Mouse (Mus musculus) lung, embryonic 14.5 days (tissue): ENCODE results near the gene Wdr66. TPM values are rescaled to one million over a fixed set of nuclear protein-coding genes. Genes with fewer than 3 reads are reported as not detected.

Source experiments
- ATAC-seq: fragments of 200-750 bp; cut with Nextera tagmentation; 2 replicates; pipeline ENCODE4 v1.8.0; 2017; ENCODE audit warnings: mild to moderate bottlenecking, moderate TSS enrichment, moderate library complexity; ENCODE audit not compliant: insufficient read depth
- DNase-seq: peaks from one replicate; pipeline ENCODE4 v3.0.0-alpha.2; 2015
- H3K27ac ChIP-seq: fragments of 300-500 bp; sonication (generic); 2 replicates; pipeline ENCODE4 v1.5.1; 2014; ENCODE audit warnings: low read depth, mild to moderate bottlenecking, moderate library complexity
- H3K27me3 ChIP-seq: fragments of 300-500 bp; sonication (generic); 2 replicates; pipeline ENCODE4 v1.6.1; 2014; ENCODE audit warnings: low read length, control low read depth; ENCODE audit not compliant: insufficient read depth
- H3K36me3 ChIP-seq: fragments of 300-500 bp; sonication (generic); 2 replicates; pipeline ENCODE4 v1.6.1; 2014; ENCODE audit warnings: control low read depth; ENCODE audit not compliant: insufficient read depth
- H3K4me1 ChIP-seq: fragments of 300-500 bp; sonication (generic); 2 replicates; pipeline ENCODE4 v1.6.1; 2014; ENCODE audit warnings: antibody characterized with exemption, control low read depth; ENCODE audit not compliant: insufficient read depth
- H3K4me2 ChIP-seq: fragments of 300-500 bp; sonication (generic); 2 replicates; pipeline ENCODE4 v1.6.1; 2014; ENCODE audit warnings: mild to moderate bottlenecking
- H3K4me3 ChIP-seq: fragments of 300-500 bp; sonication (generic); 2 replicates; pipeline ENCODE4 v1.5.1; 2014; ENCODE audit warnings: low read depth, low read length
- H3K9ac ChIP-seq: fragments of 300-500 bp; sonication (generic); 2 replicates; pipeline ENCODE4 v1.6.1; 2014
- H3K9me3 ChIP-seq: fragments of 300-500 bp; sonication (generic); 2 replicates; pipeline ENCODE4 v1.6.1; 2016; ENCODE audit warnings: low read depth, low read length, control low read depth
- CTCF ChIP-seq: IDR thresholded peaks from 2 replicates; pipeline ENCODE4 v1.5.1; 2016; ENCODE audit warnings: antibody characterized with exemption, low read depth
- WGBS: fragments of 180-500 bp; shearing (Covaris S2); extraction: QIAGEN DNeasy Blood & Tissue Kit; methylation state at CpG from one replicate; pipeline ENCODE4 v1.1.7; 2014; 5-methylcytosine and 5-hydroxymethylcytosine counted together
- polyA plus RNA-seq: library from polyadenylated mRNA; unstranded; fragments of >200 nt; fragmentation: Nextera tagmentation; extraction: Ambion mirVana; gene quantifications from 2 replicates; pipeline ENCODE4 v1.2.1, GENCODE M21; 2014

Wdr66 gene
- polyA plus RNA-seq, 1 experiment from 2014 or later = 0.57 TPM

- Histone ChIP-seq H3K9ac (no peak overlapping the region), H3K27ac (no peak overlapping the region), H3K4me2 (no peak overlapping the region), H3K27me3 (no peaks in the 10 kb centered on the region), H3K36me3 (no peaks in the 10 kb centered on the region), H3K4me3 (no peak overlapping the region), H3K4me1 (no peaks in the 10 kb centered on the region), H3K9me3 (no peaks in the 10 kb centered on the region)
- WGBS = 89% methylated on average over 6 of the region's 6 CpGs
- ATAC-seq = no peak
- peak; percentile 54 for TF ChIP-seq CTCF
- DNase-seq = no peak
Observed at GRCm38 (mm10) chr5:123298526-123298925, 46.6 kb downstream of the Wdr66 start.

DNA sequence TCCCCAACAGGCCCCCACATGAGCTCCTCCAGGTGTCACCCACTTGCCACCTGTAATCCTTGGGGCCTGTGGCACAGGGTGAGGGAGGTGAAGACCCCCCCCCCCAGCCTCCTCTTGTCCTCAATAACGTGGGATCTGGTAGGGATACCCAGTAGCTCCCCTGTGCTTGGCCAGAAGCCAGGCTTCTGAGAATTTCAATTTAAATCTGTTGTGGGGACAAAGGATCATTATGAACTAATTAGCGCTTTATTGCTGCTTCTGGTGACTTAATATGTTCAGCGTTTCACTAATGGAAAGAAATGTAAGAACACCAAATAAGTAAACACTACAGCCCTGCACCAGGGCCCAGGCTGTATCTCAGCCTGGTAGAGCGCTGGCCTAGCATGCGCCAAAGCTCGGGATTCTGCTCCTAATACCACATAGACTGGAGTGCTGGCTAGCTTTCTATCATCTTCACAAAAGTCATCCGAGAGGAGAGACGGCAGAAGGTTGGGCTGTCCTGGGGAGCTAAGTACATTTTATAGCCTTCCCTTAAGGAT lies 48.7 kb downstream of the Wdr66 start:
- H3K4me2 ChIP-seq = no peak overlapping the region

GRCm38 (mm10) chr5:123301780-123302521 lies 50.0 kb downstream of the Wdr66 start:
- 77% methylated on average over 20 of the region's 20 CpGs for whole genome bisulfite sequencing
- Histone ChIP-seq H3K36me3 (no peaks in the 10 kb centered on the region), H3K4me1 (no peaks in the 10 kb centered on the region), H3K9me3 (no peaks in the 10 kb centered on the region), H3K27ac (no peak overlapping the region), H3K4me3 (no peak overlapping the region), H3K9ac (no peak overlapping the region), H3K4me2 (no peak overlapping the region), H3K27me3 (no peaks in the 10 kb centered on the region)
- ATAC-seq (no peak), DNase-seq (no peak)
- TF ChIP-seq CTCF = no peak

More for the DNA sequence above, 48.7 kb downstream of the Wdr66 start:
- Histone ChIP-seq H3K4me3 (no peak overlapping the region), H3K4me1 (no peaks in the 10 kb centered on the region), H3K27me3 (no peaks in the 10 kb centered on the region), H3K36me3 (no peaks in the 10 kb centered on the region), H3K9ac (no peak overlapping the region), H3K9me3 (no peaks in the 10 kb centered on the region), H3K27ac (no peak overlapping the region)
- TF ChIP-seq CTCF = no peak
- ATAC-seq = no peak
- DNase-seq = no peak
- WGBS = 61% methylated on average over 8 of the region's 8 CpGs

GRCm38 (mm10) chr5:123307630-123308282 lies 55.9 kb downstream of the Wdr66 start:
- Histone ChIP-seq H3K9ac (no peak overlapping the region), H3K27ac (no peak overlapping the region), H3K9me3 (no peaks in the 10 kb centered on the region), H3K4me1 (no peaks in the 10 kb centered on the region), H3K27me3 (no peaks in the 10 kb centered on the region), H3K4me3 (no peak overlapping the region), H3K4me2 (no peak overlapping the region), H3K36me3 (no peaks in the 10 kb centered on the region)
- TF ChIP-seq CTCF = no peak
- WGBS = 76% methylated on average over 18 of the region's 18 CpGs
- ATAC-seq (no peak), DNase-seq (no peak)

DNA sequence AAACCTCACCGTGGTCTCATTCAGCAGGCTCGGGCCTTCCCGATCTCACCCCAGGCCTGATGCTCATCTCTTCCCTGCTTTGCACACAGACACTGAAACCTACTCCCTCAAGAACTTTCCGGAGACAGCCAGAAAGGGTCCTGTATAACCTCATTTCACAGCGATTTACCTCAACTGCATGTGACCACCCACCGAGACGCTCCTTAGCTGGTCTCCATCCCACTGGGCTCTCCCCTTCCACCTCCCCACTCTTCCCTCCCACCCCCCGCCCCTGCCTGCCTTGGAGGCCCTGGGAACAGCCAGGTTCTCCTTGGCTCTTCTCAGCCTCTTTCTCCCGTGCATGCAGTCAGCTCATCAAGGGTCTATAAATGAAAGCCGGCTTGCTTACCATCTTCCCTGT lies 57.9 kb downstream of the Wdr66 start:
- ATAC-seq = no peak

DNA sequence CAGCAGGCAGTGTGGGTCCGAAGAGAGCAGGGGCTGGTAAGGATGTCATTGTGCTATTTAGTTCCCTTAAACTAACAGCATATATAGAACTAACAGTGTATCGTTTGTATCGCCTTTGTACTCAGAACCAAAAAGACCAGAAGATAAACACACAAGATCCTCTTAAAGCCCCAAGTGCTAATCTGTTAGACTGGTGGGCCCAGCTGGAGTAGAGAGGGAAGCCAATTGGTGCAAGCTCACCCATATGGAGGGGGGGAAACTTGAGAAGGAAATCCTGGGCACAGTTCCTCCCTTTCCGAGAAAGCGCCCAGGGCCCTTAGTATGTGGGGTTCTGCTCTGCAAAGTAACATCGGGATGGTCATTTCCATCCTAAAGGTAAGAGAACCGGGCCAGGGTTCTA lies 58.3 kb downstream of the Wdr66 start:
- ATAC-seq (no peak), DNase-seq (no peak)
- Histone ChIP-seq H3K4me1 (peaks cover 5% of the 10 kb centered on the region; the same call in 1 of the 2 replicates), H3K4me3 (no peak overlapping the region), H3K36me3 (no peaks in the 10 kb centered on the region), H3K9ac (peak overlapping the region; percentile 2; the same call in 1 of the 2 replicates), H3K27ac (no peak overlapping the region), H3K9me3 (no peaks in the 10 kb centered on the region), H3K4me2 (no peak overlapping the region), H3K27me3 (no peaks in the 10 kb centered on the region)
- WGBS = 29% methylated on average over 7 of the region's 7 CpGs
- no peak for TF ChIP-seq CTCF

More for the DNA sequence above, 57.9 kb downstream of the Wdr66 start:
- Histone ChIP-seq H3K4me2 (no peak overlapping the region), H3K9me3 (no peaks in the 10 kb centered on the region), H3K27ac (no peak overlapping the region), H3K27me3 (no peaks in the 10 kb centered on the region), H3K4me1 (0 out of 2 replicates have a peak, but pooled peaks cover 5% of the 10 kb centered on the region), H3K36me3 (no peaks in the 10 kb centered on the region), H3K4me3 (no peak overlapping the region), H3K9ac (peak overlapping the region; percentile 2; the same call in 1 of the 2 replicates)
- TF ChIP-seq CTCF = no peak
- WGBS = 27% methylated on average over 10 of the region's 10 CpGs
- DNase-seq = no peak

DNA sequence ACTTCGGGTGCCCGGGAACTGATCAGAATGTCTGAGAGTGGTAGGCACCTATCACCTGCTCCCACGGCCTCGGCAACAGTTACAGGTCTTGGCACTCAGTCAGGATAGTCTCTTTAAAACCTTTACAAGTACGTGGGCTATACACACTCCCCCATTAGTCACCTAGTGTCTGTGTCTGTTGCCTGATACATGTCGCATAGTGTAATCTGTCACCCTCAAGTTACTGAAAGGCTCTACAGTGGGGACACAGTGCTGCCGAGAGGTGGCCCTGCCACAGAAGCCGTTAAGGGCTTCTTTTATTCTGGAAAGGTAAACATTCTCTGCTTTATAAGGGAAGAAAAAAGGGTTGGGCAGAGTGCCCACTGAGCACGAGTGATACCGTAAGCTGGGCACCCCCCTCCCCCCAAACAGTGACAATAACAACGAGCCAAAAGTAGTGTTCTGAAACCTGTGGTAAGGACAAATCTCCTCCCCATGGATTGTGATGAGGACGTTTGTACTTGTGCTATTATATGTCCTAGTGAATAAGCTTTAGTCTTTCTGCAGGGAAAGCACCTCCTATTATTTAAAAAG lies 61.2 kb downstream of the Wdr66 start:
- TF ChIP-seq CTCF = no peak
- H3K9ac ChIP-seq = no peak overlapping the region
- WGBS = 37% methylated on average over 12 of the region's 12 CpGs
- no peaks in the 10 kb centered on the region for H3K9me3 ChIP-seq
- H3K36me3 ChIP-seq = no peaks in the 10 kb centered on the region
- peaks cover 5% of the 10 kb centered on the region; the same call in 1 of the 2 replicates for H3K4me1 ChIP-seq
- no peak overlapping the region for H3K27ac ChIP-seq
- no peak overlapping the region for H3K4me2 ChIP-seq
- ATAC-seq (0 out of 2 replicates have a peak, but pooled peaks have one; percentile 25), DNase-seq (peak; percentile 38)
- H3K27me3 ChIP-seq = no peaks in the 10 kb centered on the region
- H3K4me3 ChIP-seq = no peak overlapping the region
